ENCODE assay signal across 15 mouse cellular contexts in the genomic region with DNA sequence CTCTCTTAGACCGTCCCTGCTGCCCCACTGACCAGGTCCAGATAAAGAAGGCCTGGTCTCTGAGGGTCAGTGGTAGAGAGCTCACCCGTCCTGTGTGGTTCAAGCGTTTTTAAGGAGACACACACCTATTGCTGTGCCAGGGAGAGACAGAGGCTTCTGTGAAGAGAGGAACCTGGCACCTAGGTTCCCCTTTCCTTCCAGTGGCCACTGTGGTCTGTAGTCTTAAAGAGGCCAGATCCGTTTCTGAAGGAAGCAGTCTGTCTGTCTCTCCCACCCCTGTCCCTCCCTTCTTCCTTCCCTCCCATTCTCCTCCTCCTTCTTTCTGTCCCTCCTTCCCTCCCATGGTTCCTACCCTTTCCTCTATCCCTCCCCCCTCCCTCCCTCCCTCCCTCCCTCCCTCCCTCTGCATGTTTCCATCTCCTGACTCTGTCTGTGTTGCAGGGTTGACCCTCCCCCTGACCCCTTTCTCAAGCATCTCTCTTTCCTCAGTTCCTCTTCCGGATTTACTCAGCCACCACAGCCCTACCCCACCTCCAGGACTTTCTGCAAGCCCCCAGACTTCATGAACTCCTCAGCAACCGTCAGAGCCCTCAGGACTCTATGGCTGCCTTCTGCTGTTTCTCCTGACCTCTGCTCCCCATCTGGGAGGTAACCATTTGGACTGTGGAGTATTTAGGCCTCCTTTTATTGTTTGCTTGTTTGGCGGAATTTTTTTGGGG.
DNase-seq lines count a peak whose midpoint lies in the region; ATAC-seq lines count a peak whose summit lies in the region.
"Had no signal": no experiment of that assay in that cellular context is flagged by ENCODE, and none has a peak within 500 bp of the region (broad histone marks: within the 10 kb centered on the region; RNA-seq: fewer than 3 reads in every experiment).

No protein-coding gene starts in this region.

- no peaks in the 10 kb centered on the region for H3K27me3 ChIP-seq in liver, embryonic 16.5 days (ENCODE audit: control insufficient read depth, insufficient read depth, low read depth, low read length)
- H3K27me3 ChIP-seq in liver, embryonic 12.5 days (replicated peaks): 0 out of 2 replicates have a peak, but pooled peaks cover 4% of the 10 kb centered on the region
- H3K27me3 ChIP-seq: forebrain, embryonic 12.5 days; Patski had no signal

- peak overlapping the region; percentile 14; the same call in 1 of the 2 replicates for H3K4me3 ChIP-seq in liver, embryonic 16.5 days (ENCODE audit: low read depth, low read length)
- H3K4me3 ChIP-seq in liver, embryonic 12.5 days: no peak overlapping the region
- H3K4me3 ChIP-seq in macrophage (ENCODE audit: inconsistent target): no peak overlapping the region; the same call in 1 of the 2 replicates
- H3K4me3 ChIP-seq: forebrain, embryonic 12.5 days; heart, adult 2 months had no signal

- DNase-seq in B cell, adult 2 months: peak; percentile 11 to 14
- DNase-seq in R1 (ENCODE audit: low read depth, low spot score): peak; percentile 58
- DNase-seq in left cerebral cortex, postnatal 36 days (ENCODE audit: low spot score in 2 of 2): no peak
- no peak for DNase-seq in kidney, adult 8-10 months
- DNase-seq: cerebellum, adult 11 months; cerebellum, postnatal 36 days; heart, adult 2 months; thymus, postnatal 36 days had no signal

- 20% methylated on average over 7 of the region's 7 CpGs for WGBS in liver, embryonic 16.5 days (ENCODE audit: insufficient replicate concordance)
- WGBS in liver, embryonic 12.5 days (ENCODE audit: insufficient replicate concordance): 39% methylated on average over 6 of the region's 7 CpGs
- WGBS in macrophage (ENCODE audit: missing documents): 37% methylated on average over 7 of the region's 7 CpGs

- H3K36me3 ChIP-seq in liver, embryonic 16.5 days (ENCODE audit: control insufficient read depth, insufficient read depth): no peaks in the 10 kb centered on the region
- H3K36me3 ChIP-seq in liver, embryonic 12.5 days: no peaks in the 10 kb centered on the region
- H3K36me3 ChIP-seq in macrophage (ENCODE audit: inconsistent target): no peaks in the 10 kb centered on the region
- H3K36me3 ChIP-seq: forebrain, embryonic 12.5 days had no signal

- no peak overlapping the region for H3K4me2 ChIP-seq in liver, embryonic 16.5 days (ENCODE audit: low read depth, low read length)
- no peak overlapping the region for H3K4me2 ChIP-seq in liver, embryonic 12.5 days
- H3K4me2 ChIP-seq: forebrain, embryonic 12.5 days had no signal

- H3K27ac ChIP-seq in liver, embryonic 16.5 days (ENCODE audit: low read length): peak overlapping the region; percentile 1
- no peak overlapping the region for H3K27ac ChIP-seq in liver, embryonic 12.5 days
- H3K27ac ChIP-seq in macrophage: peak overlapping the region; percentile 37
- H3K27ac ChIP-seq: forebrain, embryonic 12.5 days; heart, adult 2 months; hindbrain, postnatal 0 days had no signal

- no peak overlapping the region for H3K9ac ChIP-seq in liver, embryonic 16.5 days (ENCODE audit: low read depth, low read length)
- H3K9ac ChIP-seq in liver, embryonic 12.5 days: no peak overlapping the region
- H3K9ac ChIP-seq: forebrain, embryonic 12.5 days had no signal

- intact Hi-C loops in left cerebral cortex, postnatal 36 days (cut with DNase I): no loop called here

- H3K4me1 ChIP-seq in liver, embryonic 16.5 days (ENCODE audit: control insufficient read depth, low read depth, low read length): no peaks in the 10 kb centered on the region
- no peaks in the 10 kb centered on the region; the same call in 1 of the 2 replicates for H3K4me1 ChIP-seq in liver, embryonic 12.5 days
- H3K4me1 ChIP-seq: forebrain, embryonic 12.5 days had no signal

- no peaks in the 10 kb centered on the region for H3K79me2 ChIP-seq in macrophage (ENCODE audit: inconsistent target)

- ATAC-seq in liver, embryonic 16.5 days (ENCODE audit: low read depth): peak; percentile 42
- no peak for ATAC-seq in liver, embryonic 12.5 days
- no peak for ATAC-seq in erythroblast, adult 5-6 weeks (replicated peaks; ENCODE audit: low FRiP score, poor library complexity, severe bottlenecking)
- ATAC-seq: hindbrain, postnatal 0 days; Patski had no signal

- no peaks in the 10 kb centered on the region for H3K9me3 ChIP-seq in liver, embryonic 16.5 days (replicated peaks; ENCODE audit: control insufficient read depth, low read length)
- no peaks in the 10 kb centered on the region for H3K9me3 ChIP-seq in liver, embryonic 12.5 days (replicated peaks)
- H3K9me3 ChIP-seq: forebrain, embryonic 12.5 days had no signal

Comparison
In these comparisons a context has a peak if more than half of its experiments do, and no peak if none do; other contexts are left out.
1. DNase-seq: peak in B cell, adult 2 months (2 of 2) and R1 (single experiment); none in left cerebral cortex, postnatal 36 days (0 of 2) and kidney, adult 8-10 months (0 of 2).